Mouse (Mus musculus) ES-Bruce4 (cell line): ENCODE measurements around the gene Hoxa13. TPM values are rescaled to one million over a fixed set of nuclear protein-coding genes. Genes with fewer than 3 reads are reported as not detected.

Experiments
- H3K27ac ChIP-seq: 2 replicates; pipeline ENCODE4 v1.5.1; 2012; ENCODE audit warnings: low read length, inconsistent platforms; ENCODE audit not compliant: insufficient read depth
- H3K27me3 ChIP-seq: 2 replicates; pipeline ENCODE4 v1.6.1; 2012; ENCODE audit warnings: mild to moderate bottlenecking, low read length, inconsistent platforms; ENCODE audit not compliant: control insufficient read depth, poor library complexity, insufficient read depth, severe bottlenecking
- H3K36me3 ChIP-seq: 2 replicates; pipeline ENCODE4 v1.6.1; 2012; ENCODE audit warnings: inconsistent platforms, mild to moderate bottlenecking, low read length, moderate library complexity; ENCODE audit not compliant: control insufficient read depth, poor library complexity, insufficient read depth, severe bottlenecking
- H3K4me1 ChIP-seq: one replicate; pipeline ENCODE4 v1.8.1; 2011; ENCODE audit warnings: low read length; ENCODE audit not compliant: control insufficient read depth, insufficient read depth
- H3K4me3 ChIP-seq: 2 replicates; pipeline ENCODE4 v1.5.1; 2011; ENCODE audit warnings: low read depth, mild to moderate bottlenecking, low read length
- H3K9ac ChIP-seq: 2 replicates; pipeline ENCODE4 v1.6.1; 2012; ENCODE audit warnings: low read depth, mild to moderate bottlenecking, inconsistent platforms; ENCODE audit not compliant: poor library complexity, severe bottlenecking
- H3K9me3 ChIP-seq: replicated peaks from 2 replicates; pipeline ENCODE4 v1.6.1; 2012; ENCODE audit warnings: mild to moderate bottlenecking, low read length, inconsistent platforms; ENCODE audit not compliant: control insufficient read depth, poor library complexity, insufficient read depth, severe bottlenecking
- CTCF ChIP-seq: IDR thresholded peaks from one replicate; pipeline ENCODE4 v1.8.1; 2011; ENCODE audit warnings: low read depth, low read length
- EP300 ChIP-seq: IDR thresholded peaks from 2 replicates; pipeline ENCODE4 v1.6.1; 2011; ENCODE audit warnings: low read depth, low read length; ENCODE audit not compliant: insufficient read depth
- POLR2A ChIP-seq: IDR thresholded peaks from one replicate; pipeline ENCODE4 v1.8.1; 2011; ENCODE audit warnings: low read length; ENCODE audit not compliant: insufficient read depth
- polyA plus RNA-seq: library from polyadenylated mRNA; stranded (reverse); fragments of >200 nt; gene quantifications from 2 replicates; pipeline ENCODE4 v1.2.4, GENCODE M21; 2011; ENCODE audit warnings: low read depth; ENCODE audit not compliant: missing spikeins, insufficient read depth, insufficient read length

Gene Hoxa13
- polyA plus RNA-seq, 1 experiment, result 0.25 TPM

- no peaks in the 10 kb centered on the region for H3K36me3 ChIP-seq
- H3K4me3 ChIP-seq, result no peak overlapping the region
- no peaks in the 10 kb centered on the region for H3K9me3 ChIP-seq
- no peak overlapping the region for H3K9ac ChIP-seq
- peaks cover 1% of the 10 kb centered on the region for H3K27me3 ChIP-seq
- no peak overlapping the region for H3K27ac ChIP-seq
- TF ChIP-seq EP300 (no peak), CTCF (no peak), POLR2A (no peak)
- H3K4me1 ChIP-seq, result no peaks in the 10 kb centered on the region
Observed at GRCm38 (mm10) chr6:52298511-52298910, 37.8 kb upstream of the Hoxa13 start.

GRCm38 (mm10) chr6:52294616-52295015 is 33.9 kb upstream of the Hoxa13 start:
- no peak overlapping the region for H3K9ac ChIP-seq
- no peak overlapping the region for H3K27ac ChIP-seq

GRCm38 (mm10) chr6:52292328-52292727 is 31.6 kb upstream of the Hoxa13 start:
- TF ChIP-seq POLR2A (no peak), CTCF (no peak), EP300 (no peak)
- H3K27me3 ChIP-seq, result peaks cover 8% of the 10 kb centered on the region; the same call in 1 of the 2 replicates
- no peak overlapping the region for H3K4me3 ChIP-seq
- no peak overlapping the region for H3K27ac ChIP-seq
- no peaks in the 10 kb centered on the region for H3K9me3 ChIP-seq
- no peaks in the 10 kb centered on the region for H3K36me3 ChIP-seq
- H3K9ac ChIP-seq, result no peak overlapping the region
- H3K4me1 ChIP-seq, result no peaks in the 10 kb centered on the region

More at GRCm38 (mm10) chr6:52294616-52295015, 33.9 kb upstream of the Hoxa13 start:
- Histone ChIP-seq H3K9me3 (no peaks in the 10 kb centered on the region), H3K27me3 (peaks cover 8% of the 10 kb centered on the region; the same call in 1 of the 2 replicates), H3K4me1 (no peaks in the 10 kb centered on the region), H3K4me3 (no peak overlapping the region), H3K36me3 (no peaks in the 10 kb centered on the region)
- TF ChIP-seq CTCF (no peak), EP300 (no peak), POLR2A (no peak)

- no peak overlapping the region for H3K27ac ChIP-seq
- peak overlapping the region; percentile 34 for H3K9ac ChIP-seq
- peak overlapping the region; percentile 51 for H3K4me3 ChIP-seq
- no peaks in the 10 kb centered on the region for H3K36me3 ChIP-seq
- peaks cover 8% of the 10 kb centered on the region; the same call in 1 of the 2 replicates for H3K27me3 ChIP-seq
- H3K4me1 ChIP-seq, result no peaks in the 10 kb centered on the region
- no peaks in the 10 kb centered on the region for H3K9me3 ChIP-seq
- TF ChIP-seq EP300 (no peak), CTCF (no peak), POLR2A (no peak)
Observed at GRCm38 (mm10) chr6:52291021-52291860, 30.6 kb upstream of the Hoxa13 start.

- no peak overlapping the region for H3K27ac ChIP-seq
- no peak overlapping the region for H3K9ac ChIP-seq
- no peaks in the 10 kb centered on the region for H3K4me1 ChIP-seq
- TF ChIP-seq CTCF (no peak), POLR2A (no peak), EP300 (no peak)
- no peaks in the 10 kb centered on the region for H3K36me3 ChIP-seq
- peaks cover 8% of the 10 kb centered on the region; the same call in 1 of the 2 replicates for H3K27me3 ChIP-seq
- no peaks in the 10 kb centered on the region for H3K9me3 ChIP-seq
- no peak overlapping the region for H3K4me3 ChIP-seq
Observed at GRCm38 (mm10) chr6:52290186-52290585, 29.5 kb upstream of the Hoxa13 start.

GRCm38 (mm10) chr6:52283896-52284295 is 23.2 kb upstream of the Hoxa13 start:
- no peak for TF ChIP-seq CTCF
- TF ChIP-seq EP300, result no peak
- TF ChIP-seq POLR2A, result no peak
- Histone ChIP-seq H3K9me3 (no peaks in the 10 kb centered on the region), H3K4me3 (no peak overlapping the region), H3K27ac (no peak overlapping the region), H3K27me3 (no peaks in the 10 kb centered on the region), H3K36me3 (no peaks in the 10 kb centered on the region), H3K9ac (no peak overlapping the region), H3K4me1 (no peaks in the 10 kb centered on the region)
